Mouse (Mus musculus): Measurements from ENCODE around the gene Rab39. TPM values are rescaled to one million over a fixed set of nuclear protein-coding genes. Genes with fewer than 3 reads are reported as not detected.

Rab39 gene
- polyA plus RNA-seq (2017; shearing (Covaris generic)) = 0.12 TPM

DNA sequence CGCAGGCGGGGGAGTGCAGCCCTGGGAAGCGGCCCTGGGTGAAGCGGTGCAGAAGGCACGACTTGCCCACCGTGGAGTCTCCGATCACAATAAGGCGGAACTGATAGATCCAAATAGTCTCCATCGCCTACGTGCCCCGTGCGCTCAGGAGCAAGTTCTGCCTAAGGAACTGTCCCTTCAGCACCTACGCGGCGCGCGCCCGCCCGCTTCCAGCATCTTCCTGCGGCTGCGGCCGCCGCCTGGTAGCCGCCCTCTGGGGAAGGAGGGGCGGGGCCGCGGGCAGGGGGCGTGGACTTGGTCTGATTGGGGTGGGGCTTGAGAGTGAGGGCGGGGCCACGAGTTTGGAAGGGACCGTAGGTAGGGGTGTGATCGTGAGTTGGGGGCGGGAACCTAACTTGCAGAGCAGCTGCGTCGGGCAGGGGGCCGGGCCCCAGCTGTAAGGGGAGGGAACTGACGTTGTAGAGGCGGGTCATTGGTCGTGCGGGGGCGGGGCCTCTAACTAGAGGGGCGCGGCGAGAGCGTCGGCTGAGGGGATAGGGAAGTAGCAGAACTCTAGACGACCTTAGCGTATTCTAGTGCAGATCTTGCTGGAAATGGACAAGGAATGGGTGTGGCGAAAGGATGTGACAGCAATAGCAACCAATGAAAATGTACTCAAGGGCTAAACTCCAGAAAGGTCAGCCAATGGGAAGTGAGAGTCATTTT, at the start of gene Rab39:
TSS of gene Rab39 (minus strand) at position 241 of the 705 bp plus-strand sequence.

DNA sequence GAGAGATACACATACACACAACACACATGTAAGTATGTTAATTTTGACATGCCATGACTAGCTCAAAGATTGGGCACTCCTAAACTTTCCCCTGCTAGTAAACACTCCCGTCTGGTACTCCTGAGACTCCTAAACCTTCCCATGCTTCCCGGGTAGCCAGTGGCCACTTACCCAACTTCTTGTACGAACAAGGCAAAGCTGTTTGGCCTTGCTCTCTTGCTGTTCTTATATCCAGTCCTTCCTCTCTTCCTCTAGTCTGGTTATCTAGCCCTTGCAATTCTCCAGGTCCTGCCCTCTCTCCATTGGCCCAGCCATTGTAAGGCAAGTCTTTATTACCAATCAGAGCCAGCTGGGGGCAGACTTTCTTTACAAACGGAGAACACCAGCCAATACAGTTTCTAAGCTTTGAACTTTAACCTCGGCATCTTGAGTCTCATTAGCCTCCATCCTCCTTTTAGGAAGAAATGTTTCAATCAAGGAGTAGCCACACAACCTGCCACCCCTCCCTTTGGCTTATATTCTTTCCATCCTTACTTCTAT, 36.3 kb downstream of the Rab39 start, which contains the start of gene Cul5:
TSS of gene Cul5 (minus strand) at position 335 of the 540 bp plus-strand sequence.

Other genes starting within 250 kb of the Rab39 start
- gene Atm, start 169.5 kb downstream of the Rab39 start, polyA plus RNA-seq (2017; shearing (Covaris generic)) = 38.0 TPM
- gene Npat, start 169.2 kb downstream of the Rab39 start, polyA plus RNA-seq (2017; shearing (Covaris generic)) = 25.5 TPM
- gene Acat1, start 95.8 kb downstream of the Rab39 start, polyA plus RNA-seq (2017; shearing (Covaris generic)) = 64.9 TPM
- 19.1 TPM for gene Cul5, start 36.2 kb downstream of the Rab39 start, polyA plus RNA-seq (2017; shearing (Covaris generic))
- gene Slc35f2, start 65.3 kb upstream of the Rab39 start, polyA plus RNA-seq (2017; shearing (Covaris generic)) = 22.2 TPM
- gene Sln, start 143.9 kb upstream of the Rab39 start, polyA plus RNA-seq (2017; shearing (Covaris generic)) = not detected

All from activated CD4-positive, CD25-positive, alpha-beta regulatory T cell, adult 9 weeks (primary cell).